Mouse (Mus musculus) lung, adult 2 months (tissue): Measurements from ENCODE around the gene Retreg3.

Source experiments
- CTCF ChIP-seq: fragments of 200-500 bp; IDR thresholded peaks from 2 replicates; pipeline ENCODE4 v1.5.1; 2011; ENCODE audit warnings: mild to moderate bottlenecking, low read length, control low read depth; ENCODE audit not compliant: insufficient read depth
- POLR2A ChIP-seq: fragments of 200-500 bp; IDR thresholded peaks from 2 replicates; pipeline ENCODE4 v1.6.1; 2011; ENCODE audit warnings: low read depth, mild to moderate bottlenecking, control low read depth, low read length, borderline replicate concordance; ENCODE audit errors: extremely low read depth

DNA sequence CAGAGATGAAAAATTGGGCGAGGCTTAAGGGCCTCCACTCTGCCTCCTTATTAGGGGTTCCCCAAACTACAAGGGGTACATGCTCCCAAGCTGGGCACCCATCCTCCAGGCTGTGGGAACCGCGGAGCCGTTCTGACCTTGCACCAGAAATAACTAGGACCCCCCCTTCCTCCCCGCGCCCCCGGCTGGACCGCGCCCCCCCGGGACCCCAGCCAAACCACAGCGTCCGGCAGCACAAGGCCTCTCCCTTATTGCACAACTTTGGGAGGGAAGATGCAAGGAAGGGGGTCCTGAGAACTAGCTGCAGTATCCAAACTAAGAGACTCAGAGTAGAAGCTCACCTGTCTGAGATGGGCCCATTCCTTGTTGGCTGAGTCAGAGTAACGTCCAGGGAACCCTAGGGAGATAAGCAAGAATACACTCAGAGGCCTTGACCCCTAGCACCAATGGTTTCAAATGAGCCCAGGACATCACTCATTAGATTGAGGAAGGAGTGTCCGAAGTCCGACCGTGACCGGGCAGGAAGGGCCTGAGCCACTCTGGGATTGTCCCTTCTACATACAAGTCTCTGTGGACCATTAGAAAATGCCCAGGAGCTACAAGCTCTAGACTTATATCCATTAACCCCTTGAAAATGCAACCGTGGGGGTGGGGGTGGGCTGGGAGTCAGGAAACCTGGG is 48.7 kb upstream of the Retreg3 start:
- TF ChIP-seq CTCF, result no peak
- TF ChIP-seq POLR2A, result no peak
